Mouse (Mus musculus): ENCODE measurements at regions not wholly inside any gene's neighbourhood (a gene's known extent, or its start where the extent isn't known, plus 50 kb on each side); places are given as distances from the start of the nearest gene placed in this dataset.

DNA sequence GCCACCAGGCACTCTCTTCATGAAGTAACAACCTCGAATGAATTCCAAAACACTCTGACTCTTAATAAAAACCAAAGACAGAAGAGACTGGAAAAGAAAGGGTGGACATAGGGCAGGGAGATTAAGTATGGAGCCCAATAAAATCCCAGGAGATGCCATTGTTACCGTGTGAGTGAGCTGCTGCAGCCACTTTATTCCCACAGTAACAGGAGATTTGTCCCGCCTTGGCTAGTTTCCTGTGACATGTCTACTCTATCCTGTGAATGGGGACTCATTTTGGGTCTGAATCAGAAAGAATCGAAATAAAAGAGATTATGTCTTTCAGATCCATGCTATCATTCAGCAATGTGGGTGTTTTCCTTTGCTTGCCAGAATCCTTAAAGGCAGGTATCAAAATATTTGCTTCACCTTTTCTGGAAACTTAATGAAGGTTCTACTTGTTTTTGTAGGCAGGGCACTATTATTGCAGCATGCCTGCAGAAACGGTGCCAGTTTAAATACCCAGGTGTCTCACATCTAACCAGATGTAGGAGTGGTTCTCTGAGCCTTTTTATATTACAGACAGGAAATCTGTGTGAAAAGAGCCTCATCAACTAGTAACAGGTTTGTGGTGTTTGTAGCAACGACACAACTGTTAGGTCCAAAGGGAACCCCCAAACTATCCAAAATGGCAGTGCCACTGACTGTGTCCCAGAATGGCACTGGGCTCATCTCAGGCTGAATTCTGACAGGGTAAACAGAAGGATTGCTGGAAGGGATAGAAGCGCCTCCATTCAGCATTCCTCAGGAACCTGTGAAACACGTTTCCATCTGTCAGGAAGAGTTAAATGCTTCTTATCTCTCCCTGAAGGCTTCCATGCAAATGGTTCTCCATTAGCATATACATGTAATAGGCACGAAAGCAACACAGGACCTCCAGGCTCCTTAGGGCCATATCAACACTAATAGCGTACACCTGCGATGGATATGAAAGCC lies 55.5 kb upstream of the Chd2 start:
- Histone ChIP-seq H3K27ac (replicated peaks) (peak overlapping the region; percentile 98), H3K4me2 (no peak overlapping the region), H3K36me3 (no peaks in the 10 kb centered on the region), H3K27me3 (replicated peaks) (no peaks in the 10 kb centered on the region), H3K4me1 (peaks cover 38% of the 10 kb centered on the region), H3K9ac (peak overlapping the region; percentile 80; the same call in 1 of the 2 replicates), H3K9me3 (0 out of 2 replicates have a peak, but pooled peaks cover 4% of the 10 kb centered on the region), H3K4me3 (no peak overlapping the region)
- 57% methylated on average over 11 of the region's 11 CpGs for WGBS
- ATAC-seq (ENCODE audit: extremely low read depth, insufficient number of reproducible peaks, low FRiP score, low TSS enrichment), result no peak

DNA sequence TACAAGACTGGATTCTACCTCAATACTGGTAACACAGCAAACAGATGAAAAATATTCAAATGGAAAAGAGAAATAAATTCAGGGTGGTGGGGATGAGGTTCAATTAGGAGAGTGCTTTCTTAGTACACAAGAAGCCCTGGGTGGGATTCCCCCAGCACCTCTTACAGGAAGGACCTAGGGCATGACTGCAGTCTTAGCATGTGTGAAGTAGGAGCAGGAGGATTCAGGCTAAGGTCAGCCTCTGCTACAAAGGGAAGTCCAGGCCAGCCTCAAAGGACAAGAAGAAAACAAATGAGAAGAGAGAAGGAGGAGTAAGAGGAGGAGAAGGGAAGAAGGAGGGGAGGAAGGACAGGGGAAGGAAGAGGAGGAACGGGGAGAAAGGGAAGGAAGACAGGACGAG lies 54.8 kb upstream of the Chd2 start:
- H3K4me2 ChIP-seq, result peak overlapping the region; percentile 72
- H3K9ac ChIP-seq, result peak overlapping the region; percentile 80

DNA sequence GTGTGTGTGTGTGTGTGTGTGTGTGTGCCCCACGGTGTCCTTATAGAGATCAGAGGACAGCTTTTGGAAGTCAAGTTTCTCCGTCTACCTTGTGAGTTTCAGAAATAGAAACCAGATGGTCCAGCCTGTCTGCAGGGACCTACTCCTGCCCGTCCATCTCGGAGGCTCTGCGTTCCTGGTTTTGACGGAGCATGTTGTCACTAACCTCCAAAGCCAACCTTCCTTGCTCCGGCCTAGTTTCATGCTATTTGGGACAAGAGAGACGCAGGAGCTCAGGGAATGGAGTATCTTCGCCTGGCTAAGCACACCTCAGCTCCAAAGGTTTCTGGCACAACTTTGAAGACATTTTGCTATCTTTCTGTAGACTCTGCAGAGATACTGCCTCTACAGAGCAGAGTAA lies 54.2 kb upstream of the Chd2 start:
- Histone ChIP-seq H3K27ac (replicated peaks) (peak overlapping the region; percentile 98), H3K4me3 (peak overlapping the region; percentile 42), H3K9me3 (0 out of 2 replicates have a peak, but pooled peaks cover 4% of the 10 kb centered on the region), H3K9ac (peak overlapping the region; percentile 80), H3K27me3 (replicated peaks) (no peaks in the 10 kb centered on the region), H3K4me1 (peaks cover 38% of the 10 kb centered on the region), H3K4me2 (peak overlapping the region; percentile 72), H3K36me3 (no peaks in the 10 kb centered on the region)
- no peak for ATAC-seq (ENCODE audit: extremely low read depth, insufficient number of reproducible peaks, low FRiP score, low TSS enrichment)
- 20% methylated on average over 9 of the region's 9 CpGs for WGBS

More for the DNA sequence above, 54.8 kb upstream of the Chd2 start:
- Histone ChIP-seq H3K27me3 (replicated peaks) (no peaks in the 10 kb centered on the region), H3K27ac (replicated peaks) (peak overlapping the region; percentile 98), H3K4me1 (peaks cover 38% of the 10 kb centered on the region), H3K4me3 (no peak overlapping the region), H3K36me3 (no peaks in the 10 kb centered on the region), H3K9me3 (0 out of 2 replicates have a peak, but pooled peaks cover 4% of the 10 kb centered on the region)
- 38% methylated on average over 2 of the region's 2 CpGs for WGBS
- no peak for ATAC-seq (ENCODE audit: extremely low read depth, insufficient number of reproducible peaks, low FRiP score, low TSS enrichment)

DNA sequence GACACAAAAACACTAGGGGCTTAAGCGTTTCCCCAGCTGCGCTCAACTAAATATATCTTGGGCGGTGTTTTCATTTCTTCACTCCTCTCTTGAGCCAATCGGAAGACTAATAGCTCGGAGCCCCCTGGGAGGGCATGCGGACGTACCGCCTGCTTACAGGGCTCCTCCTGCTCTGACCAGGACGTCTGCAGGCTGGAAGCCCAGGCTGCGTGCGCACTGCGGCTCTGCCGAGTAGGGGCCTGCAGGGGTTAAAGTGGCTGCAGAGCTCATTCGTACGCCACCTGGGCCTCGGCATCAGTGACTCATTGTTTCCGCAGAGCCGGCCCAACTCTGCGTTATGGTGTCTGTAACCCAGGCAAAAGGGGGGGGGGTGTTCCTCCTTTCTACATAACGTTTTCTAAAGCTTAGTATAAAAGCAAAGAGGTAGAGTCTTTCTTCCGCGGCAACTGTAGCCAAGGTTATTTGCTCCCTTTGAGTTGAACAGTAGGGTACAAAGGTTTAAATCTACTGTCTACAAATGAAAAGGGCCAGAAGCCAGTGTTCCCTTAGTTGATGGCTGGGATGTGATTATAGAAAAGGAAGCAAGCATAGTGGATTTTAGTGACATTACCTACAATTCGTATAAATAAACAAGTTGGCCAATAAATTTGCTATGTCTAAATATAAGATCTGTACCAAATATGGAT lies 53.7 kb upstream of the Chd2 start:
- Histone ChIP-seq H3K36me3 (no peaks in the 10 kb centered on the region), H3K9me3 (0 out of 2 replicates have a peak, but pooled peaks cover under 1% of the 10 kb centered on the region), H3K27ac (replicated peaks) (peak overlapping the region; percentile 98), H3K4me3 (peak overlapping the region; percentile 42), H3K4me2 (peak overlapping the region; percentile 72), H3K4me1 (peaks cover 38% of the 10 kb centered on the region), H3K9ac (peak overlapping the region; percentile 80), H3K27me3 (replicated peaks) (no peaks in the 10 kb centered on the region)
- WGBS, result 1% methylated on average over 23 of the region's 23 CpGs
- ATAC-seq (ENCODE audit: extremely low read depth, insufficient number of reproducible peaks, low FRiP score, low TSS enrichment), result peak; percentile 96

DNA sequence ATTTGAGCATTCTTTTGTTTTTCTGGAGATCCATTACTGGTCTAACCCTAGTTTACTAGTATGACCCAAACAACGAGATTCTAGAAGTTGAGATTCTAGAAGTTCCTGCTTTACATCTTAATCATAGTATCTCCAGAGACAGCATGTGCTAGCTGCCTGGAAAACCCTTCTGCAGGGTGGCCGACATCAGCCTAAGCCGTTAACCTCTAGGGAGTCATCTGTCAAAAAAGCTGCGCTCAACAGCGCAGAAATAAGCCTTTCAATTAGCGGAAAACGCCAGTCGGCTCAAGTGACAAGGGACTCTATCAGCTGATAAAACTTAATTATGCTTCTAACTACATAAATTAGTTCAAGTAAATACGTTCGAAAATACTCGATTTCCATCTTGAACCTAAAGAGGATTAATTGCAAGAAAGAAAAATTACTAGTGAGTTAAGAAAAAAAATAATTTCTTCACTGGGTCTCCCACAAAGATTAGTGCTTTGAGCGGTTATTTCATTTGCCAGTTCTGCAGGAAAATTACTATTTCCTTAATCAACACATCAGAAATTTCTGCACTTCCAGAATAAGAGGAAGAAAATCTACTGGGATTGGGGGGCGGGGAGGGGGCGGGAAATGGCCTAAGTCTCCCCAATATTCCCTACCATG lies 53.0 kb upstream of the Chd2 start:
- Histone ChIP-seq H3K36me3 (no peaks in the 10 kb centered on the region), H3K9me3 (no peaks in the 10 kb centered on the region), H3K27me3 (replicated peaks) (no peaks in the 10 kb centered on the region), H3K9ac (peak overlapping the region; percentile 80), H3K4me2 (peak overlapping the region; percentile 72), H3K4me3 (peak overlapping the region; percentile 42), H3K27ac (replicated peaks) (peak overlapping the region; percentile 98), H3K4me1 (peaks cover 43% of the 10 kb centered on the region)
- no peak for ATAC-seq (ENCODE audit: extremely low read depth, insufficient number of reproducible peaks, low FRiP score, low TSS enrichment)
- under 1% methylated on average over 14 of the region's 14 CpGs for WGBS

DNA sequence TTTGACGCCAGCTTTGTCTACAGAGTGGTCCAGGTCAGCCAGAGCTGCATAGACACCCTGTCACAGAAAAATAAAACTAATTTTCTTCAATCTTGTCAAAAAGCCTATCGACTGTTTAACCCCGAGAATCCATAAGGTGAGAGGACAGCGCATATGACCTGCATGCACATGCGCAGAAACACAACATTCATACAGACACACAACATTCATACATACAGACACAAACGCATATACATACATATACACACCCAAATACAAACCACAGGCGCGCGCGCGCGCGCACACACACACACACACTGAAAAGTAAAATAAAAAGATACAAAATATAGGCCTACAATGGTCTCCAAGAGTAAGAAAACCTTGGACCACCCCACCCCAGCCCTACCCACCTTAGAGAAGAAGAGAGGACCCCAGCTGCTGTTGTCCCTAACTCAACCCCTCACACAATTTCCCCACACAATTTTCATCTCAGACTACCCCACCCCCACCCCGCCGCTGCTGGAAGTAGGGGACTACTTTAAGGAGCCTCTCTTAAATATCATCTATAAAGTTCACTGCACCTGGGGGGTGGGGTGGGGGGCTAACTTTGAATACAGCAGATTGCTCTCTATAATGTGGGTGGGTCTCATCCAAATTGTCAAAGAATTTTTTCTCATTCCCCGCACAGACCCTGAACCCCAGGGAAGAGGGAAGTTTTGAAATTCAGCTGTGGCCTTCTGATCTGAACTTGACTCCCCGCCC lies 52.2 kb upstream of the Chd2 start:
- Histone ChIP-seq H3K27me3 (replicated peaks) (no peaks in the 10 kb centered on the region), H3K9ac (peak overlapping the region; percentile 66), H3K27ac (replicated peaks) (peak overlapping the region; percentile 98), H3K4me3 (0 out of 2 replicates have a peak overlapping the region, but pooled peaks have one; percentile 8), H3K36me3 (no peaks in the 10 kb centered on the region), H3K9me3 (no peaks in the 10 kb centered on the region), H3K4me2 (peak overlapping the region; percentile 72), H3K4me1 (peaks cover 51% of the 10 kb centered on the region)
- WGBS, result 75% methylated on average over 17 of the region's 17 CpGs
- no peak for ATAC-seq (ENCODE audit: extremely low read depth, insufficient number of reproducible peaks, low FRiP score, low TSS enrichment)

DNA sequence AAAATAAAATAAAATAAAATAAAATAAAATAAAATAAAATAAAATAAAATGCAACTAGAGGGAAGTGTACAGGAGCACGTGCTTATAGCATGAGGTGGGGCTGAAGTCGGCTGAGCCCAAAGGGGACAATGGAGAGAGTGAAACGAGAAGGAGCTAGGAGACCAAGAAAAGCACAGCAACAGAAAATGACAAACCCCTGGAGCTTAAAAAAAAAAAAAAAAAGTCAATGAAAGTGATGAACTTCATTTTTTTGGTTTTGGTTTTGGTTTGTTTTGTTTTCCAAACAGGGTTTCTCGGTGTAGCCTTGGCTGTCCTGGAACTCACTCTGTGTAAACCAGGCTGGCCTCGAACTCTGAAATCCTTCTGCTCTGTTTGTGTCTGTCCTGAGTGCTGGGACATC lies 51.2 kb upstream of the Chd2 start:
- no peaks in the 10 kb centered on the region for H3K9me3 ChIP-seq
- H3K4me1 ChIP-seq, result peaks cover 57% of the 10 kb centered on the region
- no peak overlapping the region for H3K4me2 ChIP-seq
- no peaks in the 10 kb centered on the region for H3K27me3 ChIP-seq (replicated peaks)
- no peak for ATAC-seq (ENCODE audit: extremely low read depth, insufficient number of reproducible peaks, low FRiP score, low TSS enrichment)
- no peak overlapping the region for H3K9ac ChIP-seq
- WGBS, result 92% methylated on average over 5 of the region's 5 CpGs
- H3K27ac ChIP-seq (replicated peaks), result no peak overlapping the region
- H3K4me3 ChIP-seq, result no peak overlapping the region
- H3K36me3 ChIP-seq, result no peaks in the 10 kb centered on the region

Measured in heart, embryonic 13.5 days (tissue).